Mouse (Mus musculus): ENCODE results near the gene Prkar2a.

The Prkar2a gene

DNA sequence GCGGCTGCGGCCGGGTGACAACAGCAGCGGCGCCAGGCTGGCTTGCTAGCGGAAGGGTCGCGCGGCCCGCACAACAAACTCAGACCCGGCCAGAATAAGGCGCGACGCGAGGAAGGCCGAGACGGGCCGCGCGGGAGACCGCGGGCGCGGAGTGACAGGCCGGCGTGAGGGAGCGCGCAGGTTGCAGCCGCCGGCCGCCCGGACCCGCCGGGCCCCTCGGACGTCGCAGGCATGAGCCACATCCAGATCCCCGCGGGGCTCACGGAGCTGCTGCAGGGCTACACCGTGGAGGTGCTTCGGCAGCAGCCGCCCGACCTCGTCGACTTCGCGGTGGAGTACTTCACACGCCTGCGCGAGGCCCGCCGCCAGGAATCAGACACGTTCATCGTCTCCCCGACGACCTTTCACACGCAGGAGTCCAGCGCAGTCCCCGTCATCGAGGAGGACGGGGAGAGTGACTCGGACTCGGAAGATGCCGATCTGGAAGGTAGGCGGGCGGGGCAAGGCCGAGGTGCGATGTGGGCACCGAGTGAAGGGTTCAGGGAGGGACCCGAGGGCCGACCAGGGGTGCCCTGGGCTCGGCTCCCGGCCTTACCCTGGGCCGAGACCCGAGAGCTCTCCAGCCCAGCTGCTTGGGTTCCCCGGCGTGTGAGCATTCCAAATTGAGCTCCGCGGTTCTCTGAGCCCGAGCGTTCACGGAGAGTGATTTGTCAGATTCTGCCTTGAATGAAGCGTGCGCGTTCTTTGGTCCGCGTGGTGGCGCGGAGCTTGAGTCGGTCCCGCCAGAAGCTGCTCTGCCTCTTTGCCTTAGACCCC is 3.3 kb downstream of the Prkar2a start:
- DNase-seq (ENCODE audit: low read depth, low spot score): peak; percentile 69

DNA sequence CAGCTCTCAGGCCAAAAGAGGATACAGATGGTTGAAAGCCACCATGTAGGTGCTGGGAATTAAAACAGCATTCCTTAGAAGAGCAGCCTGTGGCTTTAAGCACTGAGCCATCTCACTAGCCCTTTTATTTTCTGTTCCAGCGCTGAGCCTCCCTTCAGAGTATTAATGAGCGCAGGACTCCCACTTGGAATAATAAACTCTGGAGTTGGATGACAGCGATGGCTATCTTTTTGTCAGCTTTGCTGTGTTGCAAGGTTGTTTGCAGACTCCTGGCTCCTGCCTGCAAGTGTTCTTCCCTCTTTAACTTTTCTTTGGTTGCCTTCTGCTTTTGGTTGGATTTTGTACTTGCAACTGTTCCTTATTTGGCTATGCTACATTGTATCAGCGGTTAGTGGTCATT is 4.8 kb downstream of the Prkar2a start:
- DNase-seq (ENCODE audit: low read depth, low spot score): no peak

DNA sequence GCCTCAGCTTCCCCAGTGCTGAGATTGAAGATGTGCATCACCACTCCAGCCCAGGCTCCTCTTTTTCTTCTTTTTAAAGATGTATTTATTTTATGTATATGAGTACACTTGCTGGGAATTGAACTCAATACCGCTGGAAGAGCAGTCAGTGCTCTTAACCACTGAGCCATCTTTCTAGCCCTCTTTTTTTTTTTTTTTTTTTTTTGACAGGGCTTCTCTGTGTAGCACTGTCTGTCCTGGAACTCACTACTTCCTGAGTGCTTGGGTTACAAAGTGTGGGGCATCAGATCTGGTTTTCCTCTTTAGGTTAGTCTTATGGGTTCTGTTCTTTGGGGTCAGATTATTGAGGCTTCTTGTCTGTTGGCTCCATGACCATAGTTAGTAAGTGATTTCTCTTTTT is 5.4 kb downstream of the Prkar2a start:
- no peak for DNase-seq (ENCODE audit: low read depth, low spot score)

DNA sequence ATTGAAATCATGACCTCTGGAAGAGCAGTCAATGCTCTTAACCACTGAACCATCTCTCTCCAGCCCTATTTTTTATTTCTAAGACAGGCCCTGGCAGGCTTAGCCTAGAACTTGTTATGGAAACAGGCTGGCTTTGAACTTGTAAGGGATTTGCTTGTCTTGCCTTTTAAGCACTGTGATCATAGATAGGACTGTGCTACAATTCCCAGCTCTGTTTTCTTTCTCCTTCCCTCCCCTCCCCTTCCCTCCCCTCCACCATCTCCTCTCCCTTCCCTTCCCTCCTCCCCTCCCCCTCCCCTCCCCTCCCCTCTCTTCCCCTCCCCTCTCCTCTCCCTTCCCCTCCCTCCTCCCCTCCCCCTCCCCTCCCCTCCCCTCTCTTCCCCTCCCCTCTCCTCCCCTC is 13.4 kb downstream of the Prkar2a start:
- DNase-seq (ENCODE audit: low read depth, low spot score): peak; percentile 65

DNA sequence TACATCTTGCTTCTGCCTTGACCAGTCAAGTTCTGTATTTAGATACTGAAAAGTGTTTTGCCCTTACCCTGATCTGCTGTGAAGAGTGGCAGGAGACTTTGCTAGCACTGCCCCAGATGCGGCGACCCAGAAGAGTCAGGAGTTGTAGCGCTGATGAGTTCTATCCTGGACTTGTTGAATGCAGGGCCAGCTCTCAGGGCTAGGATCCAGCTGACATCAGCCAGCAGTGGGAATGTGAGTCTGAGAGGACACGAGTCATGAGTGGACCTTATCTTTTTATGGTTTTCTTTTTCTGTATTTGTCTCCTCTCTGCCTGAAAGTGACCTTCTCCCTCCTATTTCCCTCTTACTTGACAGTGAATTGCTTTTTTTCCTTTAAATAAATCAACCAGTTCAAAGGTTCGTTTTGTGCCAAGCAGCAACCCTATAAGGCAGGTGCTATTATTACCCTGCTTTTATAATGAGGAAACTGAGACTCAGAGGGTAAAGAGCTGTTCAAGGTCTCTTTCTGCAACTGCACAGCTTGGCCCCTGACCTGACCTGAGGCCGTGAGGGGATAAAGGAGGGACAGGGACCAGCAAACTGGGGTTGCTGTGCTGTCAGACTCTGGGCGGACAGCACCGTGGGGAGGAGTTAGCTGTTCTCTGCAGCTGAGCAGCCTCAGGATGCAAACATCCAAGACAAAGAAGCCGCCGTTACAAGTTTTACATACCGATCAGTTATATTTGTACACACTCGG is 14.4 kb downstream of the Prkar2a start:
- peak; percentile 60 for DNase-seq (ENCODE audit: low read depth, low spot score)

DNA sequence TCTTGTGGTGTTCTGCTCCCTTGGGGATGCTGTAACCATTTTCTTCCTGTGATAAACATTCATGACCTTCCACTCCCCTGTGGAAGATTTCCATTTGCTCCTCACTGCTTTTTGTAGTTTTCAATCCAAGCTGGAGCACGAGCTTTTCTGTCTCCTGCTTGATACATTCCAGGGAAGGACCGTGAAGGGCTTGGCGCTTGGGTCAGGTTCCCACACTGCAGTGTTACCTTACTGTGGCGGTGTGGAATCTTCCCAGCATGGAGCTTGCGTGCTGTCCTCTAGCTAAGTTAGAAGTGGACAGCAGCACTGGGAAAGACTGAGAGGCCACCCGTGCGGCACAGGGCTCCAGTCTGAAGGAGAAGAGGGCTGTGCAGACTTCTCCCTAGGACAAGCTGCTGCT is 15.5 kb downstream of the Prkar2a start:
- DNase-seq (ENCODE audit: low read depth, low spot score): no peak

DNA sequence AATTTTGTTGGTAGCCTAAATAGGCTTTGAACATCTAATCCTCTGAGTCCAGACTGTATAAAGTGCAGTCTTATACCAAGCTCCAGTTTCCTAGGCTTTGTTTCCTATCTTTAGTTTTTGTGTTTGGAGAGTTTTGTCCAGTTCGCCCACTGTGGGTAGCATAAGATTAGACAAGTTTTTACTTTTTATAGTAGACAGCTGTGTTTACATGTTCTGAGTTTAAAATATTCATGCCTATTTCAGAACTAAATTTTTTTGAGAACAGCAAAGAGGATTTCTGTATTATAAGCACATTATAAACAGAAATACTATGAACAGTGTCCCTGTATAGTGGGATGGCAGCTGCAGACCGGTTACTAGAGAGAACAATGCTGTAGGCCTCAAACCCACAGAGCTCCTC is 18.1 kb downstream of the Prkar2a start:
- DNase-seq (ENCODE audit: low read depth, low spot score): no peak

DNA sequence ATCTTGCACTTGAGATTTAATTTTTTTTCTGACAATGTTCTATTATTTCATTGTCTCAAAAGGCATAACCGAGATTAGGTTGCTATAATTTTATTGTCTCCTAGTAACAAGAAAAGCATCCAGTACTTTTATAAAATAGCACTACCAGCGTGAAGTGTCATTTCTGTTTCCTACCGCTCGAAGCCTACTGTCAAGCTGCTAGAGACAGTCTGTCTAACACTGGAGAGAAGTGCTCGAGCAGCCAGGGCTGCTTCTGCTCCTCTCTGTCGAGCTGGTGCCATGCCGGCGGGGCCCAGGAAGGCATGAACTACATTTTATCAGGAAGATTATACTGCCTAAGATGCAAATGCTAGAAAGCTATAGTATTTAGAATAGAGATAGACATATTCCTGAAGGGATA is 19.7 kb downstream of the Prkar2a start:
- no peak for DNase-seq (ENCODE audit: low read depth, low spot score)

DNA sequence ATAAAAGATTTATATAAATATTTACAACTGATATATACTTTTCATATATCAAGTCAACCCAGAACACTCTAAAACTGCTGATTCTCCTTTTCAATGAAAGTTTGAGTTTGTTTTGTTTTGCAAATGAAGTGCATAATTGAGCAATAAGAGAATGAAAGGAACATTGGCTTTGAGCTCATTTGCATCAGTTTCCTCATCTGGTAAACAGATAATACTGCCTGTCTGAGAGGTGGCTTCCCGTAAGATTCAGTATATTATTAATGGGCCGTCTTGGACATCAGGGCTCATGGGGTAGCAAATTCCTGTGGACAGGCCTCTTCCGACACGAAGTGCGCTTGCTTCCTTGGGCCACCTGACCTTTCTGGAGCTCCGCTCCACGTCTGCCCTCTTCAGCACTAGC is 21.7 kb downstream of the Prkar2a start:
- DNase-seq (ENCODE audit: low read depth, low spot score): peak; percentile 66

DNA sequence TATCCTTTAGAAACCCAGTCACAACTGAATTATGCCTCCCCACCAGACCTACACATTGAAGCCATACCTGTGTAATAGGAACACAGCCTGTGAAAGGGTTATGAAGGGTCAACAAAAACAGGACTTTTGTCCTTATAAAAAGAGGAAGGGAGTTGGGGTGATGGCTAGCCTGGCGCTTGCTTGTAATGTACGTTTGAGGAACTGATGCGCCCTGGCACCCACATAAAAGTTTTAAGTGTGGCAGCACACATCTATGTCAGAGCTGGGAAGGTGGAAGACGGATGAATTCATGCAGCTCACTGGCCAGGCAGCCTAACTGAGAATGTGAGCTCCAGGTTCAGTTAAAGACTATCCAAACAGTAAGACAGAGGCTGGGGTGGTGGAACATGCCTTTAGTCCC is 27.1 kb downstream of the Prkar2a start:
- DNase-seq (ENCODE audit: low read depth, low spot score): no peak

DNA sequence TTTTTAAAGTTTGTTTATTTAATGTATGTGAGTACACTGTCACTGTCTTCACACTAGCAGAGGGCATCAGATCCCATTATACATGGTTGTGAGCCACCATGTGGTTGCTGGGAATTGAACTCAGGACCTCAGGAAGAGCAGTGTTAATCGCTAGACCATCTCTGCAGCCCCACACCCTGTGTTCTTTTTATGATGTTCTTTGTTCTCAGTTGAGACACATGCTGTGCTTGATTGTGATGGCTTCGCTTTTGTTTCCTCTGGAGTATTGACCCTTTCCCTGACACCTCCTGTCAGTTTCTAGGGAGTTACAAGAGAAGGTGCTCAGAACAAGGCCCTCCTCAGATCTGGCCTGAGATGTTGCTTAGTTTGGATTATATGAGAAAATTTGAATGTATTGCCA is 34.6 kb downstream of the Prkar2a start:
- peak; percentile 82 for DNase-seq (ENCODE audit: low read depth, low spot score)

DNA sequence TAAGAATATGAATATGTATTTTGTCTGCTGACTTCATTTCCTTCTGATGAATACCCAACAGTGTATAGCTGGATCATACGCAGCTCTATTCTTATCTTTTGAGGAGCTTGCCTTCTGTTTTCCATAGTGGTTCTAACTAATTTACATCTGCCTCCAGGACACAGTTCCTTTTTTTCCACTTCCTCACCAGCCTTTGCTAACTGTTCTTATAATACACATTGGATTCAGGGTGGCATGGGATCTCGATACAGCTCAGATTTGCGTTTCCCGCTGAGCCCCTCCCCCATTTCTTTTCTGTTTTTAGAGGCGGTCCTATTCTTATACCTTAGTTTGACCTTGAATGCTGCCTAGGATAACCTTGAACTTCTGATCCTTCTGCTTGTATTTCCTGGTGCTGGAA is 37.0 kb downstream of the Prkar2a start:
- peak; percentile 62 for DNase-seq (ENCODE audit: low read depth, low spot score)

DNA sequence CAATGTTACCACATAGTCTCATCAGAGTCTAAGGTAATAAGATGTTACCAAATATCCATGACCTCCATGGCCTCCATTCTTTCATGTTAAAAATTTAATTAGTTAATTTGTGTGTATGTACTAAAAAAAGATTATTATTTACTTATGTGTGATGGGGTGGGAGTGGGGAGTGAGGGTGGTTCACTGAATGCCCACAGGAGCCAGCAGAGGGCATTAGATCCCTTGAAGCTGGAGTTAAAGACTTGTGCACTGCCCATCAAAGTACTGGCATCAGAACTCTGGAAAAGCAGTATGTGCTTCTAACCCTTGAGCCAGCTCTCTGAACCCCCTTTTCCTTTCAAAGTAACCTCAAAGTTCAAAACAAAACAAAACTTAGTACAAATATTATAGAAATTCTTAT is 39.9 kb downstream of the Prkar2a start:
- DNase-seq (ENCODE audit: low read depth, low spot score): no peak

DNA sequence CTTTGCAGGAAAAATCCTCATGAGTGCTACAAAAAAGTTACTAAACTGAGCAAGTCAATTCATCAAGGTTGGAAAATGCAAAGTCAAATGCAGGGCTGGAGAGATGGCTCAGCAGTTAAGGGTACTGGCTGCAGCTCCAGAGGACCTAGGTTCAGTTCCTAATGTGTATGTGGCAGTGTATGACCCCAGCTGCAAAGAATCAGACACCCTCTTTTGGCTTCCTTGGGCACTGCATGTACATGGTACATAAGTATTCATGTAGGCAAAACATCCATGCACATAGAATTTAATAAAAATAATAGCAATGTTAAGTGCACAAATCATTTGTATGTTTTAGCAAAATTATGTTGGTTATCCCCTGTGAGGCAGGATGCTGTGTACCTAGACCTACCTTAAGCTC is 43.3 kb downstream of the Prkar2a start:
- no peak for DNase-seq (ENCODE audit: low read depth, low spot score)

DNA sequence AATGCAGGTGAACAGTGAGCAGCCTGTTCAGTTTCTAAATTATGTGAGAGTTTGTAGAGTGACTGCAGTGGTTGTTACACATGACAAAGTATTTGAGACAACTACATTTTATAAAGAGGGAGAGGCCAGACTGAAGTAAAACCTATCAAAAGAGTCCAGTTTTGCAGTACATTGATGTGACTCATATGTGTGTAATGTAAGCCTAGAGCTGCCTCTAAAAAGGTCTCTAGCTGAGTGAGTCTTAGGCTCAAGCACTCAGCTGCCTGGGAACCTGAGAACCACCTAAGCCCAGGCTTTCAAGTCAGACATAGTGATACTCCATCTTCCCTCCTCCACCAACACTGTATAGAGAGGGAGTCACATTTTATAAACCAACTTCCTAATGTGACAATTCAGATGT is 45.5 kb downstream of the Prkar2a start:
- DNase-seq (ENCODE audit: low read depth, low spot score): no peak

DNA sequence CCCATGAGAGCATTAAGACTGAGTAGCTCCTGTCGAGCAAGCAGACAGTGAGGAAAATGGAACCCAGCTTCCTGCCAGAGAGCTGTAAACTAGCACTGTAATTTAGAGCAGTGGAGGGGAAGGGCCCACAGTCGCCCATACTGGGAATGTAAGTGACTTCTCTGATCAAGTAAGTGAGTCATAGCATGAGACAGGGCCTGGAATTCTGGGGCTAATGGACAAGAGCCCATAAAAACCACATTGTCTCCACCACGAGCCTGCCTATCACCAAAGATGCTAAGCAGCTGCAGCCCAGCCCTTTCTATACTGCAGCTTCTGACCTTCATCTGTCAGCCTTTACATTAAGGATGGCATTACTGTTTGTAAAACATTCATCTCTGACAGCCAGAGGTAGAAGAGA is 50.1 kb downstream of the Prkar2a start:
- DNase-seq (ENCODE audit: low read depth, low spot score): no peak

DNA sequence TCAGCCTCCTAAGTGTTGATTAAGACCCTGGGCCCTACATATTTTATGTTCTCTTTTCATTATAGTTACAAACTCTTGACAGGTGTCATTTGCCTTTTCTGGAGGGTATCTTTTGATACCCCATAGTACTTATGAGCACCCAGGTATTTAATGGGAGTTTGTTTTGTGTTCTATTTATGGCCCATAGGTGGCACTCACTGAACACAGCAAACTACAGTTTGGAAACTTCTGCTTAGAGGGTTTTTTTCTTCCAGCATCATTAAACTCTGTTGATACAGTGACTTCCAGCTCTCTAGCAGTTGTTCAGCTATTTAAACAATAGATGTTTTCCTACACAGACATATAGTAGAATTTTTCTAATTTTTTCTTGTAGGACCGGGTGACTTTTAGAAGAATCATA is 50.9 kb downstream of the Prkar2a start:
- DNase-seq (ENCODE audit: low read depth, low spot score): no peak

DNA sequence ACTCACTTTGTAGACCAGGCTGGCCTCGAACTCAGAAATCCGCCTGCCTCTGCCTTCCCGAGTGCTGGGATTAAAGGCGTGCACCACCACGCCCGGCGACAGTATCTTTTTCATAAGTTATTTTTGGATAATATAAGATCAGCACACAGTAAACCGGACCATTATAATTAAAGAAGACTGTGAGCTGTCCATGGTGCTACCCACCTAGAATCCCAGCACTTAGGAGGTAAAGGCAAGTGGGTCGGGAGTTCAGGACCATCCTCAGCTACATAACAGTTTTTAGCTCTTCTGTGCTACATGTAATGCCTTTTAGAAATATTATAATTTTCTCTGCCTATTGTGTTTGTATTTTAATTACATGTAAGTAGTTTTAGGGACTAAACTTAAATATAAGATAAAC is 52.9 kb downstream of the Prkar2a start:
- no peak for DNase-seq (ENCODE audit: low read depth, low spot score)

DNA sequence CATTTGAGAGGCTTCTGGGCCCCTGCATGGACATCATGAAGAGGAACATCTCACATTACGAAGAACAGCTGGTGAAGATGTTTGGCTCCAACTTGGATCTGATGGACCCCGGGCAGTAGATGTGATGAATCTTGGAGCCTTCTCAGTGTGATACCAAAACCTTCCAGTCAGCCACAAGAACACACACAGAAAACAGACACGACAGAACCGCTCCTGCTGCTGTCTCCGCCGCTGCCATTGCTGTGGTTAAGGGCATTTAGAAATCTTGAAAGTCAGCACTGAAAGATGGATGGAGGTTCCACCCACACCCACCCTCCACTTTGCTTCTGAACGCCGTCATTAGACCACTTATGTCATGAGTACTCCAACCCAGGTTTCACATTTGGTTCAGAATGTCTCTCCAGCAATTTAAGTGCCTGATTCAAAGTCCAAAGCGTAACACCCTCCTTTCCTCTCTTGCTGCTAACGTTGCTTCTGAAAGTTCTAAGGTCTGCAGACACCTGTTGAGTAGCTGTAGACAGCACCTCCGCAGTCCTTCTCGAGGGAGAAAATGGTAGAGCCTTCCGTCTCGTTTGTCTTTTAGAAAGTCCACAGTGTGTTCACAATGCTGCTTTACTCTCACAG is 57.9 kb downstream of the Prkar2a start:
- no peak for DNase-seq (ENCODE audit: low read depth, low spot score)

DNA sequence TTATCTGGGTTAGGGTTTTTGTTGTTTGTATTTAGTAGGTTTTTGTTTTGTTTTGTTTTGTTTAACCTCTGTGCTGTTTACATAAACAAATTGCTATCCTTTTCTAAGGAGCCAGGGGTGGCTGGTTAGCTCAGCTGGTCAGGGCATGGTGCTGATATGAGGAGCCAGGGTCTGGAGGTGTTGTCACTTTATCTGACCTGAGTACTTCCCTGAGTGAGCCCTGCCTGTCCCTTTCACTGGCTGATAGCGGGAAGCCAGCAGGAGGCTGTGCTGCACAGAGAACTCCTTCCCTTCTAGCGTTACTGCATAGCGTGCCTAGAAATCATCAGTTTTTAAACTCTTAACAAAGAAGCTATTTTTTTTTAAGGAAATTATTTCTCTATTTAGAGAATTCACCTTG is 58.6 kb downstream of the Prkar2a start:
- no peak for DNase-seq (ENCODE audit: low read depth, low spot score)

DNA sequence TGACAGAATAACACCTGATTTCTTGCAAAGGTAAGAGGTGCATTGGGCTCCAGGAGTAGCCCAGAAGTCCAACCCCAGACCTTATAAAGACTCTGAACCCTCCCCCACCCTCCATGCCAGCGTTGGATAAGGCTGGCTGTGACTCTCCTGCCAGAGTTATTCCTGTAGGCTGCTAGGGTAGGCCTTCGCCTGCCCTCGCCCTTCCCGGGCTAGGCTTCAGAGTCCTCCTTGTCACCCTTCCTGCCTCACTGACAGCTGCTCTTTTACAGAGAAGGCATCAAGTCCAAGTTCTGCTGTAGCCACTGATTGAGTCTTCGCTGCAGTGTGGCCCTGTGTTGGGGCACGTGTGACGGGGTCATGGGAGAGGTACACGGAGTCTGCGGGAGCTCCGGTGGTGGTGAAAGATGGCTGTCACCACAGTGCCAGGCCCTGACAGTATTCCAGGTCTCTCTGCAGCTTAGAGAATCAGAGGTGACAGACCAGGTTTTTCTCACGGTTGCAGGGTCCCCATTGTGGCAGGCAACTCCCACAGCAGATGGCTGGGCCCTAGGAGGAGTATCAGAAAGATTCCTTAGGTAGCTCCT is 59.6 kb downstream of the Prkar2a start:
- DNase-seq (ENCODE audit: low read depth, low spot score): no peak

DNA sequence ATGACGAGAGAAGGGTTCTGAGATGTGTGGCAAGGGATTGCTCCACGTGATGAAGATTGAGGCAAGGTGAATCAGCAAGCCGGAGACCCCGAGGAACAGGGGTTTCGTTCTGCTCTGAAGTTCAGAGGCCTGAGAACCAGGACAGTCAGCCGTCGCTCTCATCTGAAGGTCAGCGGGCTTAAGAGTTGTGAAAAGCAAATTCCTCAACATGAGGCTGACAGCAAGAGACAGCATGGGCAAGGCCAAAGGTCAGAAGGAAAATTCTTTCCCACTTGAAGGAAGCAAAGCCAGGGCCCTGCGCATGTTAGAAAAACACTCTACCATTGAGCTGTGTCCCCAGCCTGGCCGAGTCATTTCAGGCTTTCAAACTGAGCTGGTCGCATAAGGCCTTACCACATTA is 61.5 kb downstream of the Prkar2a start:
- no peak for DNase-seq (ENCODE audit: low read depth, low spot score)

Data from ES-CJ7 (cell line).